Mouse (Mus musculus) erythroblast, embryonic 14.5 days (primary cell): ENCODE results near the gene Mgat5b.

Source experiments
- GATA1 ChIP-seq: IDR thresholded peaks from 2 replicates; pipeline ENCODE4 v1.6.1; 2012; ENCODE audit warnings: low read length, inconsistent platforms, mixed read lengths
- TAL1 ChIP-seq: IDR thresholded peaks from 3 replicates; pipeline ENCODE4 v1.6.1; 2012; ENCODE audit warnings: low read length, inconsistent platforms, mixed read lengths

- TF ChIP-seq GATA1 (no peak), TAL1 (no peak)
Measured at GRCm38 (mm10) chr11:116988131-116988530, 69.5 kb downstream of the Mgat5b start.
